Mouse (Mus musculus) ovary, adult 18-20 months (tissue): ENCODE measurements around the gene Rabl3.

Experiments used
- DNase-seq: peaks from one replicate; pipeline ENCODE4 v3.0.0; 2022; ENCODE audit warnings: low spot score, mixed read lengths

Rabl3 gene

GRCm38 (mm10) chr16:37598463-37598862, 58.8 kb downstream of the Rabl3 start:
- no peak for DNase-seq

GRCm38 (mm10) chr16:37599326-37599725, 59.6 kb downstream of the Rabl3 start:
- no peak for DNase-seq

GRCm38 (mm10) chr16:37603431-37603830, 63.7 kb downstream of the Rabl3 start:
- DNase-seq: no peak

GRCm38 (mm10) chr16:37604243-37604642, 64.6 kb downstream of the Rabl3 start:
- DNase-seq: no peak

GRCm38 (mm10) chr16:37610333-37610732, 70.6 kb downstream of the Rabl3 start:
- DNase-seq: no peak

- DNase-seq: no peak
Observed at GRCm38 (mm10) chr16:37611072-37611471, 71.4 kb downstream of the Rabl3 start.

GRCm38 (mm10) chr16:37612013-37612412, 72.3 kb downstream of the Rabl3 start:
- DNase-seq: no peak

- DNase-seq: no peak
Observed at GRCm38 (mm10) chr16:37614540-37614939, 74.9 kb downstream of the Rabl3 start.

GRCm38 (mm10) chr16:37615429-37615828, 75.7 kb downstream of the Rabl3 start:
- no peak for DNase-seq

- DNase-seq: no peak
Observed at GRCm38 (mm10) chr16:37616104-37616503, 76.4 kb downstream of the Rabl3 start.

- DNase-seq: no peak
Observed at GRCm38 (mm10) chr16:37617695-37618094, 78.0 kb downstream of the Rabl3 start.
